Mouse (Mus musculus): ENCODE measurements around the gene Chtop. TPM values are rescaled to one million over a fixed set of nuclear protein-coding genes. Genes with fewer than 3 reads are reported as not detected.

The Chtop gene
- total RNA-seq, 4 experiments from 2014 or later: 146 to 155 (median 153) TPM

- no peak for DNase-seq (ENCODE audit: low spot score in 2 of 2)
Observed at GRCm38 (mm10) chr3:90465081-90465685, 44.1 kb downstream of the Chtop start.

- DNase-seq (ENCODE audit: low spot score in 2 of 2): no peak
Observed at GRCm38 (mm10) chr3:90464552-90465080, 44.7 kb downstream of the Chtop start.

GRCm38 (mm10) chr3:90462579-90462978, 46.7 kb downstream of the Chtop start:
- DNase-seq (ENCODE audit: low spot score in 2 of 2): no peak

- no peak for DNase-seq (ENCODE audit: low spot score in 2 of 2)
Observed at GRCm38 (mm10) chr3:90461935-90462334, 47.4 kb downstream of the Chtop start.

DNA sequence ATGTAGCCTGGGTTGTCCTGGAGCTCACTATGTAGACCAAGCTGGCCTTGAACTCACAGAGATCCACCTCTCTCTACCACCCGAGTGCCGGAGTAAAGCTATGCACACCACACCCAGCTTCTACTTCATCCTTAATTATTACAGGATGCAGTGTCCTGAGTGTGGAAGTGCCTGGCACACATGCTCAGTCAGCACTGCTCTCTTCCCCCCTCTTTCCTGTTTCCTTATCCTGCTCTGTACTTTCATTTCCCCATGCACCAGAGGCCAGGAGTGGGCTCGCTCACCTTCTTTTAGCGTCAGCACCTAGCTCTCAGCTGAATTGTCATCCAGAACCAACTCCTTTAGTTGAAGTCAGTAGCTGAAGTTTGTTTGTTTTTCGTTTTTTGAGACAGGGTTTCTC, 49.0 kb downstream of the Chtop start:
- no peak for DNase-seq (ENCODE audit: low spot score in 2 of 2)

- no peak for DNase-seq (ENCODE audit: low spot score in 2 of 2)
Observed at GRCm38 (mm10) chr3:90459727-90460126, 49.6 kb downstream of the Chtop start.

DNA sequence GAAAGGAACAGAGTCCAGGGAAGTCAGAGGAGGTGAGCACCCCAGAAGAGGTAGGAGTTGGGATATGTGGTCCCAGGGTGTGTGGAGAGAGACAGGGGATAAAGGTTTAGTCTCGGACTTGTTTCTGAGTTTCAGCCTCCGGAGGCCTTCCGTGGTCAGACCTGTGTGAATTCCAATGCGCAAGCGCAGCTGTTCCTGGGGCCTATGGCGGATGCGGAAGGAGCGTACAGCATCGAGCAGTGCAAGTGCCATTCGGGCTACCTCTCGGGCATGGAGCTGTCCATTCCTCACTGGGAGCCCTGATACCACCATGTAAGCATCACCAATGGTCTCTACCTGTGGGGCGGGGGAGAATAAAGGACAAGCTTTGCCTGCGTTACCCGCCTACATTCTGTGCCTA, 54.4 kb downstream of the Chtop start:
- DNase-seq (ENCODE audit: low spot score in 2 of 2): no peak

- peak; percentile 47 to 53 for DNase-seq (ENCODE audit: low spot score in 2 of 2)
Observed at GRCm38 (mm10) chr3:90451396-90452095, 57.8 kb downstream of the Chtop start.

GRCm38 (mm10) chr3:90450874-90451273, 58.4 kb downstream of the Chtop start:
- no peak for DNase-seq (ENCODE audit: low spot score in 2 of 2)

Other genes starting within 250 kb of the Chtop start
- 10 to 100 TPM; 32.8 to 38.7 (median 33.0) TPM for gene Dennd4b, start 244.3 kb downstream of the Chtop start, total RNA-seq (2022)
- gene Gatad2b, start 216.3 kb downstream of the Chtop start, total RNA-seq (2022): 100 to 1,000 TPM; 100 to 109 (median 104) TPM
- gene Slc27a3, start 119.6 kb downstream of the Chtop start, total RNA-seq (2022): 10 to 100 TPM in 3 of 4 experiments, 1 to 10 TPM in 1; 9.1 to 12.7 (median 12.1) TPM
- 10 to 100 TPM; 56.4 to 85.0 (median 73.0) TPM for gene Ints3, start 75.9 kb downstream of the Chtop start, total RNA-seq (2022)
- 1 to 10 TPM; 5.1 to 6.7 (median 5.8) TPM for gene Npr1, start 43.6 kb downstream of the Chtop start, total RNA-seq (2022)
- 10 to 100 TPM; 84.2 to 89.7 (median 87.4) TPM for gene Ilf2, start 33.4 kb downstream of the Chtop start, total RNA-seq (2022)
- gene Snapin, start 18.5 kb downstream of the Chtop start, total RNA-seq (2022): 10 to 100 TPM; 54.7 to 68.9 (median 63.0) TPM
- 100 to 1,000 TPM in 2 of 4 experiments, 10 to 100 TPM in 2; 87.1 to 154 (median 123) TPM for gene S100a1, start 4.9 kb upstream of the Chtop start, total RNA-seq (2022)
- 10 to 100 TPM; 16.9 to 33.3 (median 24.9) TPM for gene S100a13, start 4.9 kb upstream of the Chtop start, total RNA-seq (2022)
- 1 to 10 TPM in 1 of 4 experiments, under 1 TPM in 1, not detected in 2; 0.49 to 1.3 TPM for gene S100a14, start 17.4 kb upstream of the Chtop start, total RNA-seq (2022)
- gene S100a16, start 27.8 kb upstream of the Chtop start, total RNA-seq (2022): 100 to 1,000 TPM in 2 of 4 experiments, 10 to 100 TPM in 2; 69.8 to 134 (median 102) TPM
- 1 to 10 TPM in 3 of 4 experiments, under 1 TPM in 1; 0.35 to 1.8 (median 1.2) TPM for gene S100a3, start 51.1 kb upstream of the Chtop start, total RNA-seq (2022)
- gene S100a2, start 80.7 kb upstream of the Chtop start, total RNA-seq (2022): not detected
- not detected for gene Gm42674, start 92.4 kb upstream of the Chtop start, total RNA-seq (2022)
- gene S100a4, start 94.3 kb upstream of the Chtop start, total RNA-seq (2022): 10 to 100 TPM in 1 of 4 experiments, 1 to 10 TPM in 3; 2.7 to 17.2 (median 5.7) TPM
- gene S100a5, start 99.0 kb upstream of the Chtop start, total RNA-seq (2022): not detected
- gene S100a6, start 103.4 kb upstream of the Chtop start, total RNA-seq (2022): 10 to 100 TPM; 22.1 to 95.0 (median 51.5) TPM
- gene S100a7a, start 144.5 kb upstream of the Chtop start, total RNA-seq (2022): under 1 TPM in 3 of 4 experiments, not detected in 1; 0.34 to 0.62 (median 0.49) TPM
- gene S100a8, start 159.5 kb upstream of the Chtop start, total RNA-seq (2022): 1 to 10 TPM in 1 of 4 experiments, not detected in 3; 1.2 TPM
- 1 to 10 TPM in 1 of 4 experiments, not detected in 3; 1.1 TPM for gene S100a9, start 186.2 kb upstream of the Chtop start, total RNA-seq (2022)
- gene Pglyrp4, start 217.4 kb upstream of the Chtop start, total RNA-seq (2022): not detected

All from layer of hippocampus, adult 8-10 months (tissue).